Mouse (Mus musculus): ENCODE results near the gene Slc1a7. TPM values are rescaled to one million over a fixed set of nuclear protein-coding genes. Genes with fewer than 3 reads are reported as not detected.

Slc1a7 gene
- total RNA-seq, 2 experiments from 2014 or later = not detected

GRCm38 (mm10) chr4:108005328-108005727 lies 37.2 kb downstream of the Slc1a7 start:
- no peak for ATAC-seq (replicated peaks; ENCODE audit: poor library complexity, severe bottlenecking)

DNA sequence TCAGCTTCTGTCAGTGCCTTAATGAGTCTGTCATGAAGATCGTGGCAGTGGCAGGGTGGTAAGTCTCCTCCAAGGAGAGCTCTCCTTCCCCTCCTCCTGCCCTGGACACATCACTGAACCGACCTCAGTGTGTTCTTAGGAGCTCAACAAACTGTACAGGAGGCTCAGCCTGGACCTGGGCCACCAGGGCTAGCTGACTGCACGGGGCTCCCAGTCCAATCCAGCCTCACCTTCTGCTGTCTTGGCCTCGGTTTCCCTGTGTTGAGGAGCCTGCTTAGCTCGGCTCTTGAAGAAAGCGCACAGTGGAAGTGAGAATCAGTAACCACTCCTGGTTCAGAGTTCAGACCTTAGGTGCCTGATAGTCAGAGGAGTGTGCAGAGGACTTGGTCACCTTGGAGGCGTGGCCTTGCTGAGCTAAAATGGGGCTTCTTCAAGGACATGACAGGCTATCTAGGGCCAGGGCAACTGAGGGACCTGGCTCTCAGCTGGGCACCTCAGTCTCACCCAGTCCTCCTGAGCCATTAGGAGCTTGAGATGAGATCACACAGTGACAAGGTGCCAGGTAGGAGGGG lies 39.5 kb downstream of the Slc1a7 start:
- ATAC-seq (replicated peaks; ENCODE audit: poor library complexity, severe bottlenecking) = no peak

GRCm38 (mm10) chr4:108008541-108008940 lies 40.4 kb downstream of the Slc1a7 start:
- no peak for ATAC-seq (replicated peaks; ENCODE audit: poor library complexity, severe bottlenecking)

- ATAC-seq (replicated peaks; ENCODE audit: poor library complexity, severe bottlenecking) = no peak
These were observed 46.3 kb downstream of the Slc1a7 start for GRCm38 (mm10) chr4:108014466-108014865.

DNA sequence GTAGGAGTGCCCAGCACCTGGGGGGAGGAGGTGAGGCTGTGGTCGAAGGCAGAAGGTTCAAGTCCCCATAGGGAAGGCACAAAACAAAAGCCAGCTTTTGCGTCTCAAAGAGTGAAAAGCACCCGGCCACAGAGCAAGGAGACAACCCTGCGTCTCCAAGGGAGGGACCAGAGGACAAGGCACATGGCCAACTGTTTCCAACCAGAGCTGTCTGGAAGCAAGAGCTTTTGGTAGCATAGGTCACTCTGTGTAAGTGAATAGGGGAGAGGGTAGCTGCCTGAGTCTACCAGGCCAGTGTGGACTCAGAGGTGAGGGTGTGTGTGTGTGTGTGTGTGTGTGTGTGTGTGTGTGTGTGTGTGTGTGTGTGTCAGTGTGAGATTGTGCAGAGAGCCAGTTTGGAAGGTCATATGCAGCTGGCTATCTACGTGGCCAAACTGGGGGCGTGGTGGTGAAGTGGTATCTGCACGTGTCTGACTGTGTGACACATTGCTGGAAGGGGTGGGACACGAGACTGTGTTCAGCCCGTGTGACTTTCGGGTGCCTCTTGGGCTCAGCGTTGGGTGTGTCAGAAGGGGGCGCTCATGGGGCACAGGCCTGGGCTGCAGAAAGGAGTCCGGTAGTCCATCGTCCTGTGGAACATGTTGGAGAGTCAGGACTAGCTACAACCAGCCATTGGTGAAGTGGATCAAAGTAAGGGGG lies 47.1 kb downstream of the Slc1a7 start:
- 0 out of 2 replicates have a peak, but pooled peaks have one; percentile 30 for ATAC-seq (replicated peaks; ENCODE audit: poor library complexity, severe bottlenecking)

GRCm38 (mm10) chr4:108016321-108016720 lies 48.2 kb downstream of the Slc1a7 start:
- ATAC-seq (replicated peaks; ENCODE audit: poor library complexity, severe bottlenecking) = no peak

DNA sequence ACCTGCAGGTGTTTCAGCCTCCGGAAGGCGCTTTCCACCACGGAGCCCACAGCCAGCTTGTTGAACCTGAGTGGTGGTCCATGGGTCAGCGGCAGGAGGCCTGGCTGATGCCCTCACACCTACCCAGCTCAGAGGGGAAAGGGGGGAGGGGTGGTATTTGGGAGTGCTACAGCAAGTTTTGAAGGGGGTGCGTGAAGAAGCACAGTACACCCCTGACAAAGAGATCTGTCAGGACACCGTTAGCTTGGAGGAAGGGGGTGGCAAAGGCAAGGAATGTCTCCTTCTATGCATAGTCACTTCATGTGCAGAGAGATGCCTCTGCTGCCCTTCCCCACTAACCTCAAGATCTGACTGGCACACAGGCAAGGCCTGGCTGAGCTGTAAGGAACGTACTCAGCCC lies 49.7 kb downstream of the Slc1a7 start:
- no peak for ATAC-seq (replicated peaks; ENCODE audit: poor library complexity, severe bottlenecking)

GRCm38 (mm10) chr4:108018241-108018923 lies 50.2 kb downstream of the Slc1a7 start:
- no peak for ATAC-seq (replicated peaks; ENCODE audit: poor library complexity, severe bottlenecking)

GRCm38 (mm10) chr4:108018961-108019921 lies 51.1 kb downstream of the Slc1a7 start:
- ATAC-seq (replicated peaks; ENCODE audit: poor library complexity, severe bottlenecking) = no peak

DNA sequence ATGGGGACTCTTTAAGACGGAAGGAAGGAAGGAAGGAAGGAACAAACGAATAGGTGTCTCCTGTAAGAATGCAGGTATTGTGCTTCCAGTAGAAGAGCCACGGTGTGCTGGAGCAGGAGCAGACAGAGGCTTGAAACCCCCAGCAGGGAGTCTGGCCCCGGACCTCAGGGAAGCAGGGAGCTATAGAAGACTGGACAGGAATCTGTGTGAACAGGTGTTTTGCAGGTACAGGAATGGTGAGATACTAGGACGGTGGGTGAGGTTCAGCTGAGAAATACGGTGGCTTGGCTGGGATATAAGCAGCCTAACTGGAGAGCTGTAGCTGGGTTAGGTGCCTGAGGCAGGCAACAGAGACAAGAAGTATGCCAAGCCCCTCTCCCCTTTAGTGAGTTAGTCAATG lies 52.0 kb downstream of the Slc1a7 start:
- ATAC-seq (replicated peaks; ENCODE audit: poor library complexity, severe bottlenecking) = no peak

DNA sequence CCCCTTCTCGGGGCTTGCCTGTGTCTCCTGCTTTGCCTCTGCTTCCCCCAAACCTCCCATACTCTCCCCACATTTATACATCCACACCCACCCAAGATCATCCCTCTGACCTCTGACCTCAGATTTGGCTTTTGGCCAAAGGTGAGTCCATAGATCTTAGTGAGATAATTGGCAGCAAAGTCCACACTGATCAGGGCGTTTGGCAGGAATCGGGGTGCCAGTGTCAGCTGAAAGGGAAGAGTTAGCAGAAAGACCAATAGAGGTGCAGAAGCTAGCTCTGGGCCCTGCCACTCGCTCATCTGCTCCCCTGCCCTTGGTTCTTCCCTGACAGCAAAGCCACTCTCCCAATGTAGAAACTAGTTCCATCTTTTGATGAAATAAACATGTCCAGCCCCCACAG lies 55.1 kb downstream of the Slc1a7 start:
- no peak for ATAC-seq (replicated peaks; ENCODE audit: poor library complexity, severe bottlenecking)

GRCm38 (mm10) chr4:108024641-108025040 lies 56.5 kb downstream of the Slc1a7 start:
- ATAC-seq (replicated peaks; ENCODE audit: poor library complexity, severe bottlenecking) = no peak

GRCm38 (mm10) chr4:108025269-108025668 lies 57.1 kb downstream of the Slc1a7 start:
- ATAC-seq (replicated peaks; ENCODE audit: poor library complexity, severe bottlenecking) = no peak

DNA sequence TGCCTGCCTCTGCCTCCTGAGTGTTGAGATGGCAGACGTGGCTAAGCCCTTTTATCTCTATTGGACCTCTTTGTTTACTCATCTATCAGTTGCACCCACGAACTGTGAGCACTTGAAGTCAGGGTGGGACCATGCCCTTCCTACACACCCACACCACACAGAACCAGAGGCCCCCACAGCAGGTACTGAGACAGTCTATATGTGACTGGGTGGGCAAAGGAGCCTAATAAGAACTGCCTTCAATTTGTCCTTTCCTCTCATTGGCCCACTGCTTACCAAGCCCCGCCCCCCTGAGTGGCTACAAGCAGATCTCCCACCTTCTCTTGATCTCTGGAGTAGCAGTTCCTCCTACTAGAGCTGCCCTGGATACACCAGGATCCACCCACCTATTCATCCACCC lies 58.1 kb downstream of the Slc1a7 start:
- no peak for ATAC-seq (replicated peaks; ENCODE audit: poor library complexity, severe bottlenecking)

GRCm38 (mm10) chr4:108030888-108031501 lies 62.9 kb downstream of the Slc1a7 start:
- ATAC-seq (replicated peaks; ENCODE audit: poor library complexity, severe bottlenecking) = no peak

GRCm38 (mm10) chr4:108031502-108032351 lies 63.6 kb downstream of the Slc1a7 start:
- peak; percentile 46 for ATAC-seq (replicated peaks; ENCODE audit: poor library complexity, severe bottlenecking)

- no peak for ATAC-seq (replicated peaks; ENCODE audit: poor library complexity, severe bottlenecking)
These were observed 64.3 kb downstream of the Slc1a7 start for GRCm38 (mm10) chr4:108032352-108032849.

DNA sequence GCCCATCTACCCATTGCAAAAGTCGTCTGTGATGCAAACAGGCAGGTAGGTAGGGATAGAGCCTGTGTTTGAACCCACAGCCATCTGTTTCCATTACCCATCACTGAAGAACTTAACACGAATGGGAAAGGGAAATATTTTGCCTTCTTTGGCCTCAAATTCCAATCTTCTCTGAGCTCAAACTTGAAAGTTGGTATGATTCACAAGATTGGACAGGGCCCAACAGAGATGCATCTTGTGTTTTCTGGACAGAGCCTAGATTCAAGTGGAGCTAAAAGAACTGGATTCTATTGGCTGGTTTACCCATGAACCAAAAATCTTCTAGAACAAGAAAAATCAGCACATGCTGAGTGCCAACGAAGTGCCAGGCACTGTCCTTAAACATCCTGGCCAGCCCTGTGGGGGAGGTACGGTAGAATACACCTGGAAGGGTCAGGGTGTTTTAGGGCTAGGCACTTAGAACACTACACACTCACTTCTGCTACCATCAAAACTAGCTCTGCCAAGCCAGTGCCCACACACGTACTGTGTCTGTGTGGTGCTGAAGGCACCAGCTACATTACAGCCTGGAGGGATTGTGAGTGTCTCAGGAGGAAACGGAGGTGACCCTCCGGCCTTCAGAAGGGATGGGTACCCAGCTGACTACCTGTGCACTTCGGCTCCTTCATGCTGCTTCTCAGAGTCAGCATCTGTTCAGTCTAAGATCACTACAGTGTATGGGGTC lies 65.1 kb downstream of the Slc1a7 start:
- no peak for ATAC-seq (replicated peaks; ENCODE audit: poor library complexity, severe bottlenecking)

Measured in granulocyte monocyte progenitor cell, adult 5-6 weeks (primary cell).